Mouse (Mus musculus) common myeloid progenitor, adult 5-6 weeks (primary cell): Measurements from ENCODE around the gene Fgfr2. TPM values are rescaled to one million over a fixed set of nuclear protein-coding genes. Genes with fewer than 3 reads are reported as not detected.

Experiments
- ATAC-seq: replicated peaks from 2 replicates; pipeline ENCODE4 v1.8.0; 2016; ENCODE audit warnings: low read depth, mild to moderate bottlenecking, moderate TSS enrichment, inconsistent platforms; ENCODE audit not compliant: poor library complexity, severe bottlenecking
- total RNA-seq: library from RNA; stranded (forward); fragments of 200-1000, 187-1606 nt; gene quantifications from 2 replicates; pipeline ENCODE4 v1.2.3, GENCODE M21; 2017

Gene Fgfr2
- total RNA-seq, 1 experiment from 2014 or later: not detected

- ATAC-seq: peak; percentile 56
Observed at GRCm38 (mm10) chr7:132325549-132326331, 797.4 kb downstream of the Fgfr2 start.

DNA sequence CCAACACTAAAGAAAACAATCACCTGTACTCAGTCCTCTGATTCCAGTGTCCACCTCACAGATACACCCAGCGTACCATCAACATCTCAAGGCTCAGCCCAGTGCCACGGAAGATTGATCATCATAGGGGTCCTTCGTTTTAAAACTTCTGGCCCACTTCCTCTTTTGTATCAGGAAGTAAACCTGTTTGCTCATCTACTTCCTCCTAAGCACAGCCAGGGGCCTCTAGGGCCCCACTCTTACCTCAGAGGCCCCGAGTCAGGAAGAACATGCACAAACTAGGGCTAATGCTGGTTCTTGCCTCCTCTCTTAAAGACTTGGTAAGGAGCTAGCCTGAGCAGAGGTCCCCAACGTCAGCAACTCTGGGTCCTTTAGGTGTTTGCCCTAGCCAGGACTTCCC lies 799.7 kb downstream of the Fgfr2 start:
- ATAC-seq: peak; percentile 78

GRCm38 (mm10) chr7:132321392-132321958 lies 801.7 kb downstream of the Fgfr2 start:
- no peak for ATAC-seq

- peak; percentile 71 for ATAC-seq
Observed at GRCm38 (mm10) chr7:132317036-132317541, 806.1 kb downstream of the Fgfr2 start, which contains the start of gene Chst15. Gene Chst15 (minus strand): TSS chr7:132317228.

- peak; percentile 40 for ATAC-seq
Observed at GRCm38 (mm10) chr7:132316101-132317035, 806.8 kb downstream of the Fgfr2 start.

DNA sequence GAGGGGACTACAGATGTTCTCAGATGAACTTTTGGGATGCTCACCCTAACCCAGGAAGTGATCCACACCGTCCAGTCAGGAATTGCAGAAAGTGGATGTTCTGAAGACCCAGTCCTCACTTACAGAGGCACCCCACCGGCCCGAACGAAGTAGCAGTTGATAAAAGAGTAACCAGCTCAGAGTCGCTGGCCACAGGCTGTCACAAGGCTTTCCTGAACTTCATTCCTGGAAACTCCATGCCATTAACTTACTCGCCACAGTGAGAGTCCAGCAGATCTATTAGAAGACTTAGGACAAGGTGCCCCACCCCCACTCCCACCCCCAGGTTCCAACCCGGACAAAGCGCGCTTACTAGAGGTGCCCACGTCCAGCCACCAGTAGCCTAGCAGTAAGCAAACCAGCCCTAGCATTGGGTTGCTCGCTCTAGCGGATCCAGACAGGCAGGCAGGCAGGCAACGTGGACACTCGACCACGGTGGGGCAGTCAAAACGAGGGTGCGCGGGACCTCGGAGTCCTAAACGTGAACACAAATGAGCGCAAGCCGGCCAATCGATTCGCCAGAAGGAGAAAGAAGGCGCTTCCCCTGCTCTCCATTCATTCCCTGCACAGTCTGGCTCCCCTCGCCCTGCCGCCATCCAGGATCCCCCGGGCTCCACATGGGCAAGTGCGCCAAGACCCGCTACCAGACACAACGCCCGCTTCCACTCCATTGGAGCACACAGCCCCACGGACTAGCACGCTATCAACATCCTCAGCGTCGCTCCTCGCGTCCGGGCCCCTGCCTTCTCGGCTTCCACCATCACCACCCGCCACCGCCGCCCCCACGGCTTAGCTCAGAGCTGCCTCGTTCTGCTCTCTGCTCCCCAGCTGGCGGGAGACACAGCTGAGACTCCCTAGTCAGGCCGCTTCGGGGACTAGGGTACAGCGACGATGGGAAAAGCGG lies 807.7 kb downstream of the Fgfr2 start:
- peak; percentile 59 for ATAC-seq

DNA sequence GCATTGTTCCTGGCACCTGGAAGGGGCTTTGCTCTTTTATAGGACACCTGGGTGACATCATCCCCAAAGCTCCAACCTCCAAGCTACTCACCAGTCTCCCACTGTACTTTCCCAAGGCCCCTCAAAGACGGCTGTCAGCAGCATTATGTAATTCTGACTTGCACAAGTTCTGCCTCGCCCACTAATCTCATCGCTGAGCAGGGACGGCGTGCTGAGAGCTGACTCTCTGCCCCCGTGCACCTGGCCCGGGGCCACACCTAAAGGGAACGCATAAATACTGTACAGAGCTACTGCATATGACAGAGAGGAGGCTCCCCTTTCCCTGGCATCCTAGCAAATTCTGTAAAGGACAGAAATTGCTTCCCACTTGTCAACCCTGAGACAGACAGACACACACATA lies 810.8 kb downstream of the Fgfr2 start:
- ATAC-seq: no peak

DNA sequence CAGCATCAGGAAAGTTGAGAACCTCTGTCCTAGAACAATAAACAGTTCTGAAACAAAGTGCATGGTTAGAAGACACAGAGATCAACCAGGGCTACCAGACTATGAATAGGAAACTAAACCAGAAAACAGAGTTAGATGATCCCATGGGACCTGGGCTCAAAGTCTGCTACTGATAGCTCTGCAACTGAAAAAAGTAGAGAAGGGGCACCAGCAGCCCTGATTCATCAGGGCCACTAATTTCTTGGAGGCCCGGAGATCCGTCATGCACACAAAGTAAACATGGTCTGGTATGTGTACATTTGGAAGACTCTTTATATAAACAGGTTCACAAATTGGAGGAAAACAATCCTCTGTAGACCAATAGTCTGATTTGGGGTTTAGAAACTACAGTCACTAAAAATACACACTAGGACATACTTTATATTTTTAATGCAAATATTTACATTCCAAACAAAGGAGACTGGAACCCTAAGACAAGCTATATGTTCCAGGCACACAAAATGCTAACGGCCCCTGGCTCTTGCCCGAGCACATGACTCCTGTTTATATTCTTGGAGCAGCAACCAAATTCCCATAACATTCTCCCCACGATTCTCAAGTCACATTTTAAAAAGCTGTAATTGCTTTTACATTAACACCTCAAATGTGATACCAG lies 814.5 kb downstream of the Fgfr2 start:
- no peak for ATAC-seq

DNA sequence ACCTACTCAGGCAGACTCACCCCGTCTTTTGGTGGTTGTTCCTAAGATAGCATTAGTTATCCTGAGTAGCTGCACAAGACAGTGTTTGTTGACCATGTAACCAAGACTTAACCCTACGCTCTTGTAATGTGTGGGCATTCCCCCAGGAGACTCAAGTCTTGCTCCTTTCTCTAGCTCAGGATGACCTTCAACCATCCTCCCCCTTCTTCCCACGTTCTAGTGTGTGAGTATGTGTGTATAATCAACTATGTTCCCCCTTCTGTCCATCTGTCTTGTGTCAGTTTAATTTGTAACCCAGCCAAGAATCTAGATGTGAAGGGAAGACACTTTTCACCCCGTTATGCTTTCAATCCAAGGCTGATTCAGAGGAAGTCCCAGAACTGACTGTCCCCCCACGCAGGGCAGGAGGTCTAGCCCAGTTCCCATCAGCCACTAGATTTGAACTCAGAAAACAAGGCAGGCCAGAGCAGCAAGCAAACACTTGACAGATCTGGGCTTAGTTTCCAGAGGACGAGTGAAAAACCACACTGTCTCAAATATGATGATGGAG lies 815.4 kb downstream of the Fgfr2 start:
- no peak for ATAC-seq

DNA sequence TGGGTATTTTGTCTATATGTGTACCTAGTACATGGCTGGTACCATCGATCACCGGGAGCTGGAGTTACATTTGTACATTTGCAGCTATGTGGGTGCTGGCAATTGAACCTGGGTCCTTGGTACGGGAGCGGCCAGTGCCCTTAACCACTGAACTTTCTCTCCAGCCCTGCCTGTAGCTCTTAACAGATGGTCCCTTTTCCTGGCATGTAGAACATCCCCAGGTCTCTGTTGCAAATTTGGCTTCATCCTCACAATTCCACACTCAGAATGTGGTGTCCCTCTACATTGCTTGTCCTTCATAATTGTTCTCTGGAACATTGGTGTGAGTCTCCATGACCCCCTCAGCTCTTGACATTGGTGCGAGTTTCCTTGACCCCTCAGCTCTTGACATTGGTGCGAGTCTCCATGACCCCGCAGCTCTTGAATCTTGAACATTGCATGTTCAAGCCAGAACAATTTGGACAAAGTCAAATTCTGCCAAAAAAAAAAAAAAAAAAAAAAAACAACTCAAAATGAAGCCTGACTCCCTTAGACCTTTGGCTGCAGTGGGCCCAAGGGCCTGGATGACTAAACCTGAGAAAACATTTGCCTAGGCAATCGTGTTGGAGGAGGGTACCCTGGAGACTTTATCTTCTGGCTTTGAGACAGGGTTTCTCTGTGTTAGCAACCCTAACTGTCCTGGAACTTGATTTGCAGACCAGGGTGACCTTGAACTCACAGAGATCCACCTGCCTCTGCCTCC lies 816.3 kb downstream of the Fgfr2 start:
- no peak for ATAC-seq

DNA sequence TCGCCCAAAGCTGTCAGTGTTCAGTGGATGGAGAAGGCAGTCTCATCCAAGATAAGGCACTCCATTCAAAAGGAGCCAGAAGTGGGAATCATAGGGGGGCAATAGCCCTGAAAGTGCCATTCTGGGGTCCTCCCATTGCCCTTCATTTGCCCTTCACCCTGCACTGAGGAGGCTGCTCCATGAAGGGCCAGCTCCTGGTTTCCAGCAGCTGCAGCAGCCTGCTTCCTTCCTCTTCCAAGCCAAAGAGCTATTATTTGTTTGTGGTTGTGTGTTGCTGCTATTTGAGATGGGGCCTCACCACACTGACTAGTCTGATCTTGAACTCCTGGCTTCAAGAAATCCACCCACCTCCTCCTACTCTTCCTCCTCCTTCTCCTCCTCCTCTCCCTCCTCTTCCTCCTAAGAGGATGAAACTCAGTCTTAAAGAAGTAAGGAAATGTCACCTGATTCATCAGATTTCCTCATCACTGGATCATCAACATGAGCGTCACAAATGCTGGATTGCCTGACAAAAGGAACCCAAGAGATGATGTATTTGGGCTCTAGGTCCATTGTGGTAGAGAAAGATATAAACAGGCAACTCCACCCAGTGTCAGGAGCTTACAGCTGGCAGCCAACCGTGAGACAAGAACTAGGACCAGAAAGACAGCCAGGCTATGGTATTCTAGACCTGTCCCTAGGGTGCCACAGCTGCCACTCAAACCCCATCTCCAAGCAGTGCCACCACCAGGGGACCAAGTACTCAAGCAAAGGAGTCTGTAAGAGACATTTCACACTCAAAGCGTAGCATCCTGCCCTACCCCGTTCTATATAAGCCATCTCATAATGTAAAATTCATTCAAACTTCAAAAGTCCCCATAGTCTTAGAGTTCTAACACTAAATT lies 817.4 kb downstream of the Fgfr2 start:
- ATAC-seq: no peak

- 0 out of 2 replicates have a peak, but pooled peaks have one; percentile 31 for ATAC-seq
Observed at GRCm38 (mm10) chr7:132304424-132305085, 818.6 kb downstream of the Fgfr2 start.

DNA sequence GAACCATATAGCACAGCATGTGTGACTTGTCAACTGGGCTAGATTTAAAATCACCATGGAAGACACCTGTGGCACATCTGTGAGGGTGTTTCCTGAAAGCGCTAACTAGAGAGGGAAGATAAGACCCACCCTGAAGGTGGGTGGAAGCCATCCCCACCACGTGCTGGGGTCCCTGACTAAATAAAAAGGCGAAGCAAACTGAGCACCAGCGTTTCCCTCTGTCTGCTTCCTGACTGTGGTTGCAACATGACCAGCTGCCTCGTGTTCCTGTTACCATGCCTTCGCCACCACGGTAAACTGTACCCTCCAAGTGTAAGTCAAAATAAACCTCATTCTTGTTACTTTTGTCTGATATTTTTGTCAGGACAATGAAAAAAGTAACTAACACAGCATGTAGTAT lies 819.2 kb downstream of the Fgfr2 start:
- peak; percentile 78 for ATAC-seq

DNA sequence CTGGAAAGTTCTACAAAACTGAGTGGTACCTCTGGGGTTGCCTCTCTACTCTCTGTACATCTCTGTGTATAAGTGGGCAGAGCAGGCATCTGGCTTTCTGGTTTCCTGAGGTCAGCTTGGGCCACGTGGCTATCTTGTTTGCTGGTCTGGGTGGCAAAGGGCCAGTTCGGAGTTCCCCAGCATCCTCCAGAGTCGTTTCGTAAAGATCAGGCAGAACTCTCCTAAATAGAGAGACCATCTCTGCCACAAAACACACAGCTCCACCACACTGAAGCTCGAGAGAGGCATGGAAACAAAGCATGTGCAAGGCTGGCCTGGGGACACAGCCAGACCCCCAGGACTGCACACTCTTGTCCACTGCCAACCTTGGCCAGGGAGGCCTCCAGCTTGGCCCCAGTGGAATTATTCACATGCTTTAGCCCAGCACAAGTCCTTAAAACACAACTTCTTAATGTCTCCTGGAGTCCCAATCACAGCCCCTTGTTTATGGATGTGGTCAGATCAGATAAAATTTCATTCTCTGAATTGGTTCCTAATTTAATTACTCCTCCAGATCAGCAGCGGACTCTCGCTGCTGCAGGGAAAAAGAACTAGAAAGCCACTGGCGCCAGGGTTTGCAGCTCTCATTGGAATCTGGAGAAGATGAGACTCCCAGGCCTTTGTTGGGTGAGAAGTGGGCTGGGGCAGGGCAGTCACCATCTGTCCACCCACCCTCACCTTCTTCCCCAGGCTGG lies 820.5 kb downstream of the Fgfr2 start:
- no peak for ATAC-seq

GRCm38 (mm10) chr7:132299661-132300210 lies 823.4 kb downstream of the Fgfr2 start:
- ATAC-seq: no peak
